Mouse (Mus musculus): ENCODE measurements around the gene Smco4. TPM values are rescaled to one million over a fixed set of nuclear protein-coding genes. Genes with fewer than 3 reads are reported as not detected.

Gene Smco4
- polyA plus RNA-seq (2021; fragmentation: Nextera tagmentation) = 0.39 TPM in 1 of 2 replicates, not detected in the other
- long read RNA-seq, experiment 1 = 0 reads
- long read RNA-seq, experiment 2, partial matches to known transcripts = 0 of 1 reads
- long read RNA-seq, experiment 2, other reads (novel, unspliced or antisense) = 0 of 1 reads

GRCm38 (mm10) chr9:15493235-15493924 lies at the start of gene Smco4:
Gene Smco4 (plus strand): TSS chr9:15493432.

Other genes with a start within 250 kb of the Smco4 start
- 17.2 and 24.9 TPM in 2 replicates for gene Med17, start 213.5 kb upstream of the Smco4 start, polyA plus RNA-seq (2021; fragmentation: Nextera tagmentation)
- 17.2 and 17.5 TPM in 2 replicates for gene Taf1d, start 187.2 kb upstream of the Smco4 start, polyA plus RNA-seq (2021; fragmentation: Nextera tagmentation)
- gene 4931406C07Rik, start 187.0 kb upstream of the Smco4 start, polyA plus RNA-seq (2021; fragmentation: Nextera tagmentation) = 4.3 and 5.7 TPM in 2 replicates
- gene Cep295, start 135.6 kb upstream of the Smco4 start, polyA plus RNA-seq (2021; fragmentation: Nextera tagmentation) = 2.4 and 3.1 TPM in 2 replicates
- 0.23 TPM in 1 of 2 replicates, not detected in the other for gene Deup1, start 134.5 kb downstream of the Smco4 start, polyA plus RNA-seq (2021; fragmentation: Nextera tagmentation)
- gene Slc36a4, start 216.3 kb downstream of the Smco4 start, polyA plus RNA-seq (2021; fragmentation: Nextera tagmentation) = 19.3 and 19.8 TPM in 2 replicates